Mouse (Mus musculus) myocyte (in vitro differentiated cells): ENCODE measurements around the gene Gm49340.

Source experiments
- CEBPB ChIP-seq: IDR thresholded peaks from 2 replicates; pipeline ENCODE4 v1.6.1; 2011; ENCODE audit warnings: mild to moderate bottlenecking, moderate library complexity; ENCODE audit not compliant: poor library complexity, insufficient read depth, severe bottlenecking
- E2F4 ChIP-seq: IDR thresholded peaks from one replicate; pipeline ENCODE4 v1.6.1; 2011; ENCODE audit warnings: mild to moderate bottlenecking, control low read depth, moderate library complexity; ENCODE audit not compliant: insufficient read depth
- MAX ChIP-seq: IDR thresholded peaks from one replicate; pipeline ENCODE4 v1.6.1; 2011; ENCODE audit warnings: low read depth, mild to moderate bottlenecking, control low read depth
- MYOD1 ChIP-seq, 3 experiments: IDR thresholded peaks; one replicate each; pipeline ENCODE4 v1.6.1; 2011; ENCODE audit warnings: control low read depth in 2 of 3, low read depth in 2 of 3, mild to moderate bottlenecking in 2 of 3, moderate library complexity in 1 of 3; ENCODE audit not compliant: insufficient read length in 2 of 3, control insufficient read depth in 1 of 3
- POLR2A ChIP-seq: IDR thresholded peaks from one replicate; pipeline ENCODE4 v1.6.1; 2011; ENCODE audit warnings: low read depth, mild to moderate bottlenecking, control low read depth, moderate library complexity; ENCODE audit not compliant: insufficient read length
- POLR2AphosphoS2 ChIP-seq: IDR thresholded peaks from one replicate; pipeline ENCODE4 v1.6.1; 2011; ENCODE audit warnings: low read depth, control low read depth; ENCODE audit not compliant: insufficient read length
- SRF ChIP-seq: IDR thresholded peaks from one replicate; pipeline ENCODE4 v1.6.1; 2011; ENCODE audit warnings: low read depth; ENCODE audit not compliant: control insufficient read depth, insufficient read length
- USF1 ChIP-seq: IDR thresholded peaks from one replicate; pipeline ENCODE4 v1.6.1; 2011; ENCODE audit warnings: low read depth, mild to moderate bottlenecking, control low read depth, moderate library complexity

- TF ChIP-seq POLR2AphosphoS2 (no peak), USF1 (no peak), SRF (no peak), POLR2A (no peak), MYOD1 (IDR thresholded peaks at IDR 0.05; ENCODE audit: control insufficient read depth in 1 of 3, insufficient read length in 2 of 3, low read depth in 2 of 3) (no peak), MAX (no peak), CEBPB (no peak), E2F4 (no peak)
Measured at GRCm38 (mm10) chr11:73303123-73303522, 26.4 kb upstream of the Gm49340 start.
